Comparison of ENCODE assay signal across 25 mouse cellular contexts in the genomic region with DNA sequence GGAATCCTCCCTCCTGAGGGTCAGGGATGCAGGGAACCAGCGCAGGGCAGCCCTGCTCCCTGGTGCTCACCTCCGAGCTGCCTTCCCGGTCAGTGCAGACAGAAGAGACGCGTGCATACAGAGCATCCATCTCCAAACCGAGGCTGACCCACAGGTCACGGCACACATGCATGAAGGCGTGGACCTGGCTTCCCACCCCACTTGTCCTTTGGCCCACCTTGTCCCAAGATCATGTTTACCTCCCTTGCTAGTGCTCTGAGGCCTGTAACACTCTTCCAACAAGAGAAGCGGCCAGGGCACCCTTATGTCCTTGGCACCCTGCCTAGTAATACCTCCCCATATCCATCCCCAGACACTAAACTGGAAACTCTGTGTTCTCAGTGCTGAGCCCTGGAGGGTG. TPM values are rescaled to one million over a fixed set of nuclear protein-coding genes. Genes with fewer than 3 reads are reported as not detected.
DNase-seq lines count a peak whose midpoint lies in the region; ATAC-seq and TF ChIP-seq lines count a peak whose summit lies in the region.
"Had no signal": no experiment of that assay in that cellular context is flagged by ENCODE, and none has a peak within 500 bp of the region (broad histone marks: within the 10 kb centered on the region; RNA-seq: fewer than 3 reads in every experiment).

No protein-coding gene starts in this region.

- H3K27ac ChIP-seq in heart, embryonic 12.5 days (ENCODE audit: poor library complexity, severe bottlenecking), result no peak overlapping the region
- no peak overlapping the region for H3K27ac ChIP-seq in liver, postnatal 0 days (ENCODE audit: low read depth)
- no peak overlapping the region for H3K27ac ChIP-seq in liver, embryonic 12.5 days
- H3K27ac ChIP-seq in intestine, embryonic 15.5 days, result no peak overlapping the region
- H3K27ac ChIP-seq in small intestine, adult 2 months (ENCODE audit: insufficient read depth, low read depth, low read length), result 0 out of 2 replicates have a peak overlapping the region, but pooled peaks have one; percentile 74
- H3K27ac ChIP-seq: embryonic facial prominence, embryonic 12.5 days; embryonic facial prominence, embryonic 15.5 days; forebrain, embryonic 12.5 days; forebrain, embryonic 15.5 days; heart, adult 2 months; heart, embryonic 10.5 days; hindbrain, embryonic 12.5 days; hindbrain, embryonic 15.5 days had no signal

- peaks cover 30% of the 10 kb centered on the region for H3K27me3 ChIP-seq in heart, embryonic 12.5 days (replicated peaks)
- no peaks in the 10 kb centered on the region for H3K27me3 ChIP-seq in liver, postnatal 0 days (ENCODE audit: insufficient read depth, low read length)
- H3K27me3 ChIP-seq in liver, embryonic 12.5 days (replicated peaks), result peaks cover 22% of the 10 kb centered on the region
- no peaks in the 10 kb centered on the region for H3K27me3 ChIP-seq in intestine, embryonic 15.5 days (replicated peaks)
- no peaks in the 10 kb centered on the region for H3K27me3 ChIP-seq in small intestine, adult 2 months (ENCODE audit: control insufficient read depth, insufficient read depth, low read length)
- H3K27me3 ChIP-seq: embryonic facial prominence, embryonic 15.5 days; forebrain, embryonic 15.5 days; Patski had no signal

- H3K36me3 ChIP-seq in heart, embryonic 12.5 days, result no peaks in the 10 kb centered on the region
- no peaks in the 10 kb centered on the region for H3K36me3 ChIP-seq in liver, postnatal 0 days (replicated peaks; ENCODE audit: insufficient read depth, low read length)
- H3K36me3 ChIP-seq in liver, embryonic 12.5 days, result no peaks in the 10 kb centered on the region
- H3K36me3 ChIP-seq in intestine, embryonic 15.5 days, result no peaks in the 10 kb centered on the region
- 0 out of 2 replicates have a peak, but pooled peaks cover 2% of the 10 kb centered on the region for H3K36me3 ChIP-seq in small intestine, adult 2 months (ENCODE audit: control insufficient read depth, insufficient read depth, low read length)
- H3K36me3 ChIP-seq: embryonic facial prominence, embryonic 12.5 days; embryonic facial prominence, embryonic 15.5 days; forebrain, embryonic 12.5 days; forebrain, embryonic 15.5 days; G1E; heart, embryonic 10.5 days; hindbrain, embryonic 12.5 days; hindbrain, embryonic 15.5 days had no signal

- no peaks in the 10 kb centered on the region for H3K9me3 ChIP-seq in heart, embryonic 12.5 days (replicated peaks)
- H3K9me3 ChIP-seq in liver, postnatal 0 days (ENCODE audit: low read length), result no peaks in the 10 kb centered on the region
- H3K9me3 ChIP-seq in liver, embryonic 12.5 days (replicated peaks), result no peaks in the 10 kb centered on the region
- no peaks in the 10 kb centered on the region for H3K9me3 ChIP-seq in intestine, embryonic 15.5 days
- H3K9me3 ChIP-seq: embryonic facial prominence, embryonic 12.5 days; embryonic facial prominence, embryonic 15.5 days; forebrain, embryonic 12.5 days; forebrain, embryonic 15.5 days; G1E; heart, embryonic 10.5 days; hindbrain, embryonic 12.5 days; hindbrain, embryonic 15.5 days had no signal

- H3K4me3 ChIP-seq in heart, embryonic 12.5 days, result no peak overlapping the region
- no peak overlapping the region for H3K4me3 ChIP-seq in liver, postnatal 0 days (ENCODE audit: low read depth, low read length)
- no peak overlapping the region for H3K4me3 ChIP-seq in liver, embryonic 12.5 days
- no peak overlapping the region for H3K4me3 ChIP-seq in intestine, embryonic 15.5 days (replicated peaks)
- peak overlapping the region; percentile 77 for H3K4me3 ChIP-seq in small intestine, adult 2 months (ENCODE audit: low read depth, low read length)
- H3K4me3 ChIP-seq: embryonic facial prominence, embryonic 12.5 days; embryonic facial prominence, embryonic 15.5 days; erythroblast, embryonic 14.5 days; forebrain, embryonic 12.5 days; forebrain, embryonic 15.5 days; heart, adult 2 months; heart, embryonic 10.5 days; hindbrain, embryonic 12.5 days; hindbrain, embryonic 15.5 days had no signal

- H3K4me2 ChIP-seq in heart, embryonic 12.5 days, result no peak overlapping the region
- no peak overlapping the region for H3K4me2 ChIP-seq in liver, postnatal 0 days (ENCODE audit: low read depth, low read length)
- no peak overlapping the region for H3K4me2 ChIP-seq in liver, embryonic 12.5 days
- H3K4me2 ChIP-seq in intestine, embryonic 15.5 days (replicated peaks), result peak overlapping the region; percentile 57
- H3K4me2 ChIP-seq: embryonic facial prominence, embryonic 12.5 days; embryonic facial prominence, embryonic 15.5 days; forebrain, embryonic 12.5 days; forebrain, embryonic 15.5 days; hindbrain, embryonic 12.5 days; hindbrain, embryonic 15.5 days had no signal

- TF ChIP-seq EP300 in liver, postnatal 0 days (IDR thresholded peaks at IDR 0.05; ENCODE audit: low read depth), result no peak

- H3K9ac ChIP-seq in heart, embryonic 12.5 days, result no peak overlapping the region
- no peak overlapping the region for H3K9ac ChIP-seq in liver, postnatal 0 days (replicated peaks)
- no peak overlapping the region for H3K9ac ChIP-seq in liver, embryonic 12.5 days
- H3K9ac ChIP-seq in intestine, embryonic 15.5 days, result no peak overlapping the region
- H3K9ac ChIP-seq: embryonic facial prominence, embryonic 12.5 days; embryonic facial prominence, embryonic 15.5 days; forebrain, embryonic 12.5 days; forebrain, embryonic 15.5 days; hindbrain, embryonic 12.5 days; hindbrain, embryonic 15.5 days had no signal

- no peak for TF ChIP-seq CTCF in liver, postnatal 0 days (IDR thresholded peaks at IDR 0.05; ENCODE audit: low read depth)
- TF ChIP-seq CTCF in small intestine, adult 2 months (IDR thresholded peaks at IDR 0.05; ENCODE audit: extremely low read depth, insufficient read length, insufficient replicate concordance, low read depth, low read length), result no peak

- 84% methylated on average over 9 of the region's 9 CpGs for WGBS in heart, embryonic 12.5 days
- WGBS in liver, postnatal 0 days (ENCODE audit: insufficient replicate concordance), result 75% methylated on average over 9 of the region's 9 CpGs
- WGBS in liver, embryonic 12.5 days (ENCODE audit: insufficient replicate concordance), result 80% methylated on average over 9 of the region's 9 CpGs
- WGBS in intestine, embryonic 15.5 days, result 82% methylated on average over 9 of the region's 9 CpGs
- WGBS in small intestine, adult 2 months, result 55% methylated on average over 9 of the region's 9 CpGs

- peak; percentile 68 for DNase-seq in heart, adult 11 months
- DNase-seq in liver, postnatal 0 days, result peak; percentile 44
- no peak for DNase-seq in thymus, postnatal 4 days
- DNase-seq in embryo, embryonic 11 days, result no peak
- DNase-seq: adrenal gland, postnatal 10 days; adrenal gland, postnatal 36 days; cerebellum, adult 18-20 months; cerebellum, adult 9-10 months; cerebellum, postnatal 14 days; gastrocnemius, postnatal 25 days; heart, adult 2 months had no signal

- ATAC-seq in heart, embryonic 12.5 days (ENCODE audit: insufficient number of reproducible peaks, low FRiP score), result no peak
- peak; percentile 64; the same call in 1 of the 2 replicates for ATAC-seq in liver, postnatal 0 days
- ATAC-seq in liver, embryonic 12.5 days, result no peak
- ATAC-seq in intestine, embryonic 15.5 days, result no peak
- ATAC-seq: forebrain, embryonic 15.5 days; Patski had no signal

- H3K4me1 ChIP-seq in heart, embryonic 12.5 days (replicated peaks), result no peaks in the 10 kb centered on the region
- H3K4me1 ChIP-seq in liver, postnatal 0 days (ENCODE audit: insufficient read depth), result peaks cover 21% of the 10 kb centered on the region
- peaks cover 35% of the 10 kb centered on the region for H3K4me1 ChIP-seq in liver, embryonic 12.5 days
- H3K4me1 ChIP-seq in intestine, embryonic 15.5 days (replicated peaks), result 0 out of 2 replicates have a peak, but pooled peaks cover 3% of the 10 kb centered on the region
- peaks cover 20% of the 10 kb centered on the region for H3K4me1 ChIP-seq in small intestine, adult 2 months (ENCODE audit: control insufficient read depth, insufficient read depth, insufficient read length, low read length)
- H3K4me1 ChIP-seq: embryonic facial prominence, embryonic 12.5 days; embryonic facial prominence, embryonic 15.5 days; forebrain, embryonic 12.5 days; forebrain, embryonic 15.5 days; hindbrain, embryonic 12.5 days; hindbrain, embryonic 15.5 days had no signal

- no peak for TF ChIP-seq POLR2A in small intestine, adult 2 months (IDR thresholded peaks at IDR 0.05; ENCODE audit: low read depth, low read length)

RNA-seq across cellular contexts. Expression of gene Ano9, which starts 1.7 kb away (rescaled TPM):
- polyA plus RNA-seq in heart, embryonic 12.5 days (2016; fragmentation: Nextera tagmentation; extraction: Ambion mirVana), result 0.09 and 0.30 TPM in 2 replicates
- polyA plus RNA-seq in liver, postnatal 0 days (2015; fragmentation: Nextera tagmentation; extraction: Ambion mirVana), result 1.4 and 1.8 TPM in 2 replicates
- 0.15 and 0.19 TPM in 2 replicates for polyA plus RNA-seq in liver, embryonic 12.5 days (2016; fragmentation: Nextera tagmentation; extraction: Ambion mirVana)
- 29.5 and 35.3 TPM in 2 replicates for polyA plus RNA-seq in intestine, embryonic 15.5 days (2015; fragmentation: Nextera tagmentation; extraction: Ambion mirVana)
- polyA plus RNA-seq in small intestine, adult 2 months (2012; rRNA removed), result 38.2 and 74.3 TPM in 2 replicates
- polyA plus RNA-seq: erythroblast, embryonic 14.5 days; G1E had no signal

RNA-seq across cellular contexts. Expression of gene Ptdss2, which starts 6.3 kb away (rescaled TPM):
- 58.0 and 65.9 TPM in 2 replicates for polyA plus RNA-seq in heart, embryonic 12.5 days (2016; fragmentation: Nextera tagmentation; extraction: Ambion mirVana)
- 57.9 and 71.0 TPM in 2 replicates for polyA plus RNA-seq in liver, postnatal 0 days (2015; fragmentation: Nextera tagmentation; extraction: Ambion mirVana)
- 159 and 164 TPM in 2 replicates for polyA plus RNA-seq in liver, embryonic 12.5 days (2016; fragmentation: Nextera tagmentation; extraction: Ambion mirVana)
- polyA plus RNA-seq in intestine, embryonic 15.5 days (2015; fragmentation: Nextera tagmentation; extraction: Ambion mirVana), result 58.0 and 59.7 TPM in 2 replicates
- 17.5 and 26.3 TPM in 2 replicates for polyA plus RNA-seq in small intestine, adult 2 months (2012; rRNA removed)

RNA-seq across cellular contexts. Expression of gene Sigirr, which starts 15.5 kb away (rescaled TPM):
- 2.2 and 2.9 TPM in 2 replicates for polyA plus RNA-seq in heart, embryonic 12.5 days (2016; fragmentation: Nextera tagmentation; extraction: Ambion mirVana)
- polyA plus RNA-seq in liver, postnatal 0 days (2015; fragmentation: Nextera tagmentation; extraction: Ambion mirVana), result 18.0 and 20.1 TPM in 2 replicates
- 16.0 and 16.5 TPM in 2 replicates for polyA plus RNA-seq in liver, embryonic 12.5 days (2016; fragmentation: Nextera tagmentation; extraction: Ambion mirVana)
- 17.8 and 20.5 TPM in 2 replicates for polyA plus RNA-seq in intestine, embryonic 15.5 days (2015; fragmentation: Nextera tagmentation; extraction: Ambion mirVana)
- 19.8 and 38.3 TPM in 2 replicates for polyA plus RNA-seq in small intestine, adult 2 months (2012; rRNA removed)

RNA-seq across cellular contexts. Expression of gene Pkp3, which starts 37.9 kb away (rescaled TPM):
- polyA plus RNA-seq in heart, embryonic 12.5 days (2016; fragmentation: Nextera tagmentation; extraction: Ambion mirVana), result 0.41 and 0.50 TPM in 2 replicates
- polyA plus RNA-seq in liver, postnatal 0 days (2015; fragmentation: Nextera tagmentation; extraction: Ambion mirVana), result 1.4 and 1.5 TPM in 2 replicates
- polyA plus RNA-seq in liver, embryonic 12.5 days (2016; fragmentation: Nextera tagmentation; extraction: Ambion mirVana), result 0.71 and 1.1 TPM in 2 replicates
- 24.6 and 26.1 TPM in 2 replicates for polyA plus RNA-seq in intestine, embryonic 15.5 days (2015; fragmentation: Nextera tagmentation; extraction: Ambion mirVana)
- polyA plus RNA-seq in small intestine, adult 2 months (2012; rRNA removed), result 87.5 and 236 TPM in 2 replicates
- polyA plus RNA-seq: forebrain, embryonic 15.5 days; G1E had no signal

RNA-seq across cellular contexts. Expression of gene B4galnt4, which starts 55.0 kb away (rescaled TPM):
- 2.0 and 2.5 TPM in 2 replicates for polyA plus RNA-seq in heart, embryonic 12.5 days (2016; fragmentation: Nextera tagmentation; extraction: Ambion mirVana)
- 0.15 and 0.34 TPM in 2 replicates for polyA plus RNA-seq in liver, postnatal 0 days (2015; fragmentation: Nextera tagmentation; extraction: Ambion mirVana)
- polyA plus RNA-seq in liver, embryonic 12.5 days (2016; fragmentation: Nextera tagmentation; extraction: Ambion mirVana), result 1.9 and 2.3 TPM in 2 replicates
- polyA plus RNA-seq in intestine, embryonic 15.5 days (2015; fragmentation: Nextera tagmentation; extraction: Ambion mirVana), result 7.9 and 10.7 TPM in 2 replicates
- polyA plus RNA-seq in small intestine, adult 2 months (2012; rRNA removed), result 5.4 and 15.8 TPM in 2 replicates
- polyA plus RNA-seq: G1E had no signal

Comparison
In these comparisons a context has a peak if more than half of its experiments do, and no peak if none do; other contexts are left out.
1. DNase-seq: peak in heart, adult 11 months (single experiment) and liver, postnatal 0 days (single experiment); none in thymus, postnatal 4 days (single experiment) and embryo, embryonic 11 days (single experiment).
2. RNA of gene Ano9, which starts 1.7 kb away (polyA plus RNA-seq): 38.2 to 74.3 TPM in small intestine, adult 2 months and 29.5 to 35.3 TPM in intestine, embryonic 15.5 days; 1.4 to 1.8 TPM in liver, postnatal 0 days, 0.15 to 0.19 TPM in liver, embryonic 12.5 days and 0.09 to 0.30 TPM in heart, embryonic 12.5 days; every median in the first group is over 10 times any median in the second.